Mouse (Mus musculus) hindlimb bud, embryonic 11.5 days (tissue): ENCODE measurements at regions not wholly inside any gene's neighbourhood (a gene's known extent, or its start where the extent isn't known, plus 50 kb on each side); places are given as distances from the start of the nearest gene placed in this dataset.

Experiments
- DNase-seq: peaks from one replicate; pipeline ENCODE4 v3.0.0-alpha.2; 2012; ENCODE audit warnings: low read depth, low spot score; ENCODE audit errors: extremely low spot score

DNA sequence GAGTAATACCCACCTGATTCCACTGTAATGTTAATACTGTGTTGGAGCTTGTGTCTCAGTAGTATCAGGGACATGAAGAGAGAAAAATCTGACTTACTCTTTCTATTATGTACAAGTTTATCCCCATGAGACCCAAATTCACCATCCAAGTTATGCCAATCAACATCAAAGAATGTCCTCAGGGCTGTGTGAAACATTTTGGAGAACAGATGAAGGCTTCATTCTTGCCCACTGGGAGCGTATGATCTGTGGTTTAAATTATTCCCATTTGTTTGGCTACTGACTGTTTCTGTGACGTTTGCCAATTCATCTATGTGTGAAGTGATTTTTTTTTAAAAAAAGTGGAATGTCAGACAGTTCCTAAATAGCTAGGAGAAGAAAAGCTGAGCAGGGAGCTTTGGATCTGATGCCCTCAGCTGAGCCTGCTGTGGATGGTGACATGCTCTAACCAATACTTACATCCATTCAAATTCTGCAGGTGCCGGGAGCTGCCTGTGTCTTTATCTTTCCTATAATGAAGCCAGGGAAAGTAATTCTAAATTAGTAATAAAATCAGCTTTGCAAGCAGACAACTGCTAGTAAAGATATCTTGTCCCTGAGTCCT, 173.3 kb upstream of the Pitrm1 start:
- DNase-seq = no peak

DNA sequence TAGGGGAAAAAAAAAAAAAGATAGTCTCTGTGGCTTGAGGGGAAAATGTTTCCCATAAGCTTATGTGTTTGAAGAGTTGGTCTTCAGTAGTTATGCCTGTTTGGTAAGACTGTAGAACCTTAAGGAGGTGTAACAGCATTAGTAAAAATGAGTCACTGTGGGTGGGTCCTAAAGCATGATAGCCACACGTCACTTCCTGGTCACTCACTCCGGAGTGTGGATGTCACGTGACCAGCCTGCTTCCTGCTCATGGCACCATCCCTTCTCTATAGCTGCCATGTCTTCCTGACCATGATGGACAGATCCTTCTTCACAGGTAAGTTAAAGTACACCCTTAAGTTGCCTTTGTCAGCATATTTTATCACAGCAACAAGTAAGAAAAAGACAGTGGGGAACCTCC, 170.0 kb upstream of the Pitrm1 start:
- DNase-seq = no peak

DNA sequence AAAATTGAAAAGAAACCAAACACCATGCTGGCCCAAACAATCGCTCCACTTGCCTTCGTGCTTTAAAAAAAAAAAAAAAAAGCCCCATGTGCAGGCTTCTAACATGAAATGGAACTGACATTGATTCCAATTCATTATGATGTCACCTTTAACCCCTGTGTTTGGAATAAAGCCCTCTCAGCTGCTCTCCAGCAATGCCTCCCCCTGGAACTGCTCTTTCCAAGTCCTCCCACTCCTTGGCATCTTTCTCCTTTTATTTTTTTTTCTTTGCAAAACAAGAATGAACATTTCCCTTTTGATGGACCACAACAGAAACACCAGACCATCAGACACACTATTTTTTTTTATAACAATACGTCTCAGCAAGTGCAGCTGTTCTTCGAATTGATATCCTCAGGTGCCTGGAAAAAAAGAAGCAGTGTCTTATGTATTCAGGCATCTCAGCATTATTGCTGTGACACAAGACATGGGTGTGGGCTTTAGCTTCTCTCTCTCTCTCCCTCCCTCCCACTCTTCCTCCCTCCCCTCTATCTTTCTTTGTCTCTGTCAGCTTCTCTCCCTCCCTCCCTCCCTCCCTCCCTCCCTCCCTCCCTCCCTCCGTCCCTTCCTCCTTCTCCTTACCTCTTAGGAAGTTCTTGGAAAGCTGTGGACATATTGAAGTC, 152.3 kb upstream of the Pitrm1 start:
- no peak for DNase-seq

DNA sequence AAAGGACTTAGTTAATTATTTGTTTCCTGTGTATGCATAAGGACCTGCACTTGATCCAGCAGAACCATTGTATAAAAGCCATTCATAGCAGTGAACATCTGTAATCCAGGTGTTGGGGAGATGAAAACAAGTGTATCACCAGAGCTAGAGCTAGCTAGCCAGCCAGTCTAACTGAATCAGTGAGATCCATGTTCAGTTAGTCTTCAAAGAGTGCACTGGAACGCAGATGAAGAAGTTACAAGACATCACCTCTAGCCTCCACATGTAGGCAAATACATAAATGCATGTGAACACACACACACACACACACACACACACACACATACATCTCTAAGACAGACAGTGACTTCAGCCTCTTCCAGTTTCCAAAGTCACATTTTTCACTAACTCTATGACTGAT, 150.3 kb upstream of the Pitrm1 start:
- DNase-seq = no peak

DNA sequence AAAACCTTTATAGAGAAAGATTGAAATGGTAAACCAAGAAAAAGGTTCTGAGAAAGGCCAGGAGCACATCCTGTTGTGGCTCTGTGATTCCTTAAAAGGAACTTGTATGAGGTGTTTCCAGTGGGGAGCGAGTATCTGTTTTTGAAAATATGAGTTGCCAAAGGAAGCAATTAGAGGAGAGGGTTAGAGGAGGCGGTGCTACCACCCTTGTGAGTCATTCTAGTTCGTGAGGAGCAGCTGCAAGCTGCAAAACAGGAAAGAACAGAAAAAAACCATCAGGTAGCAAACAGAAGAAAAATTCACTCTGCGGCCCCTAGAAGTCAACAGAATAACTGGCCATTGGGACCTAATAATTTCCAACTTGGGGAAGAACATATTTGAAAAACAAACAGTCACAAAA, 116.1 kb upstream of the Pitrm1 start:
- DNase-seq = no peak

DNA sequence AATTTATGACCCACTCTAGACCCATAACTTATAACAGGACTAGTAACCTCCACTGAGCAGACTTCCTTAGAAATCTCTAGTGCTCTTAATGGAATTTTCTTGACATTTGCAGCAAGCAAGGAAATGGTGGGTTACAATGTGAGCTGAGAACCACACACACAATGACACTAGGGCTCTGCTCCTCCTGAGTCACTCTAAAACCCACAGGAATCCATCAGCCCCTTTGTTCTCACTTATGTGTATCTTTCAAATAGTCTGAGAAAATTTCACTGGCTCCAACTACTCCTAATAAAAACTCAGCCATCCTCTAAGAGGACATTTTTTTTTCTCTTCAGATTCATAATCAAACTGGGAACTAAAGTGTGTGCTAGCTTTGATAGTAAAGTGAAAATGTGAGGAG, 101.0 kb upstream of the Pitrm1 start:
- DNase-seq = no peak

DNA sequence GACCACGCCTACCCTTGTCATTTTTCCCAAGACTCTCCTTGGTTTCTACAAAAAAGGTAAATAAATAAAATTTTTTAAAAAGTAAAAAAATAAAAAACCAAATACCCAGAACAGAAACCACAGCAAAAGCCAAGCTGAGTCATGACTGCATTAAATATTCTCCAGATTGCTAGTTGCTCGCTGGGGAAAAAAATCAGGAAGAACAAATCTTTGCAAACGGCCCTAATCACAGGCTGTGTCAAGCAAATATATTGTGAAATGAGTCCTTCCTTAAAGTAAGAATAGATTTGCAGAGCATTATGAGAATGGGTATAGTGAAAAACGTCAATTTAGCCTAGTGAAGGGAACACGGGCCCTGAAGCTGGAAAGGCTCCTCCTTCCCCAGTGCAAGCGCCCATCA, 86.6 kb upstream of the Pitrm1 start:
- DNase-seq = no peak

DNA sequence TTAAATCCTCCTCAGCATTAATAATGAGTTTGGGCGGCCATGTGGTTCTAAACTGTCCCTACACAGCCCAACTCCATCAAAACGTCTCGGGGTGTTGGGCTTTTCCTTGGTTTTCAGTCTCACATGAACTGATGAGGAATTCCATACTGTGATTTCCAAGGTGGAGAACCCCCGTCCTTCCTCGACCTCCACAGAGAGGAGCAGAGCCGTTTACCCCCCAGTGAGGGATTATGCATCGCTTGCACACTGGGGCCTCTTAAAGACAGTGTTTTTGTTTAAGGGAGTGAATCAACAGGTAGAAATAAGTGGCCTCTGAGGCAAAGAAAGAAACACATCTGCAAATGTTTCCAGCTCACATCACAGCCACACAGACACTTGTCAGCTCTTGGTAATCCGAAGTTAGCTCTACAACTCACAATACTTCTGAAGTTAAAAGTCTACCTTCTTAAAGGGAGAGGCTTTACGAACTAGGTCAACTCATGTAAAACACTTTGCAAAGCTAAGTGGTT, 82.0 kb upstream of the Pitrm1 start:
- no peak for DNase-seq

DNA sequence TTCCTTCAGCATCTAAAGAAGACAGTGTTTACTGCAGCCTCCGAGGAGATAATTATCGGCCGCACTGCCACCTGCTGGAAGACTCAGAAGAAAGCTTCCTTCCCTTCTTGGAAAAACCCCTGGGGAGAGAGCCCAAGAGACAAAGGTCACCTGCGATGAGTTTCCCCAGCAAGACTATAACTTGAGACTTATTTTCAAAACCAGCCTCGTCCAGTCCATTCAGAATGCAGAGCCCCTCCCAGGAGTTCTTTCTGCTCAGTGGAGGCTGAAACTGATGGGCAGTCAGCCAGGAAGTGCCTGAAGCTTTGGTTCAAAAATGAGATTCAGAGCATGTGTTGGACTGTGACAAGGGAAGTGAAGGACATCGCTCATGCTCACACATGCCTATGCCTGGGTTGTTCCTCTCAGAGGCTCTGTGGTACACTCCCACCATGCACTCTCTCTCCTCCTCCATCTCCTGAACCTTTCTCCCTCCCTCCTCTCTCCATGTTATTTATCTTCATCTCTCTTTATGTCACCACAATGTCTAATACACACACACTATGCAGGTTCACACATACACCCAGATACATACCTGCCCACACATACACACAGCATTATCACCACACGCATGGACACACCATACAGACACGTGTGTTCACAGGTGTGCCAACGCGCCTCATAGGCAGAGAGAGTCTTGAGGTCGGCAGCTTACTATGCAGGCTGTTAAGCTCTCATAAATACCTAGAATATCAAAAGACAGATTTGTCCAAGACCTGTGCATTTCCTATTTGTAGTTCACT, 78.3 kb upstream of the Pitrm1 start:
- DNase-seq = no peak

DNA sequence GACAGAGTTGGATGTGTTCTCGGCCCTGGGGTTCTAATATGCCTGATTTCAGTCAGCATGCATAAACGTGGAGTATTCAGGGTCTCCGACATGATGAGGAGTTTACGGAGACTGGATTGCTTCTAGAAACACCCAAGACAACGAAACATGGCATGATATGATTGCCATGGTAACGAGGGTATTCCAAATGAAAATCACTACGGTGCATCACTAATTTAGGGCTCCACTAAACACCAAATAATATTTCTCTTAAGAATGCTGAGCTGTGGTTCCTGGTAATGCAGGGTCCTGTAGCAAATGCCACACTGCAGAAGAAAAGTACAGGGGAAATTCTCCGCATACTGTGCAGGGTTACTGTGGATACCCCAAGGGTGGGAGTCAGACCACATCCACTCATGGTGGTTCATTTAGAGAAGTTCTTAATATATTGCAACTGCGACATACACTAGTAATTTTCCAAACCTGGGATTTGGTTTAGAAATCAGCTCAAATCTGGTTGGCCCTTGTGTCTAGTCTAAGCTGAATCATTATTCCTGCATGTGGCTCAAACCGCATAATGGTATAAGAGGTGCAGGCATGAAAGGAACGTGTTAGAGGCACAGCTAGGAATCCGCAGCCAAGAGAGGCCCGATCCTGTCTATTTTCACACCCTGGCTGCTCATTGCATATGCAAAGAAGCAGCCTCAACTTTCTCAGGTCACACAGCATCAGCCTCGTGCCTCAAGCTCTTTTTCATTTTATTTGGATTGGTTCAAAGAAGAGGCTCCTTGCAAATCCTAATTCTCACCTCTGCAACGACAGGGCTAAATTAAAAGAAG, 77.5 kb upstream of the Pitrm1 start:
- DNase-seq = no peak

DNA sequence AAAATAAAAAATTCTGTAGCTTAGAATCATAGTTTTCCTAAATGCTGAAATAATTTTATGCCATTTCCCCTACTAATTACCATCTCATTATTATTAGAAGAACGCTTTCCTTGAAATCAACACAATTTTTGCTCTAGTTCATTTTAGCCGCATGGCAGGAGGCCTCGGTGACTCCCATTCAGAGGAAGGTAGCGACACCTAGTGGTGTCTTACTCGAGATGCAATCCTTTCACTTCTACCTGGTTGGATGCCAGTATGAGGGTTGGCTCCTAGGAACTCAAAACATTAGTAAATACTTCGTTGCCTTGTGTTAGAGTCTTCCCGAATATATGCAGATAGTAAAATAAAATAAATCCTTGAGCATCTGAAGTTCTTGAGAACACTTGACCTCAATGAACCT, 76.3 kb upstream of the Pitrm1 start:
- DNase-seq = peak; percentile 63

DNA sequence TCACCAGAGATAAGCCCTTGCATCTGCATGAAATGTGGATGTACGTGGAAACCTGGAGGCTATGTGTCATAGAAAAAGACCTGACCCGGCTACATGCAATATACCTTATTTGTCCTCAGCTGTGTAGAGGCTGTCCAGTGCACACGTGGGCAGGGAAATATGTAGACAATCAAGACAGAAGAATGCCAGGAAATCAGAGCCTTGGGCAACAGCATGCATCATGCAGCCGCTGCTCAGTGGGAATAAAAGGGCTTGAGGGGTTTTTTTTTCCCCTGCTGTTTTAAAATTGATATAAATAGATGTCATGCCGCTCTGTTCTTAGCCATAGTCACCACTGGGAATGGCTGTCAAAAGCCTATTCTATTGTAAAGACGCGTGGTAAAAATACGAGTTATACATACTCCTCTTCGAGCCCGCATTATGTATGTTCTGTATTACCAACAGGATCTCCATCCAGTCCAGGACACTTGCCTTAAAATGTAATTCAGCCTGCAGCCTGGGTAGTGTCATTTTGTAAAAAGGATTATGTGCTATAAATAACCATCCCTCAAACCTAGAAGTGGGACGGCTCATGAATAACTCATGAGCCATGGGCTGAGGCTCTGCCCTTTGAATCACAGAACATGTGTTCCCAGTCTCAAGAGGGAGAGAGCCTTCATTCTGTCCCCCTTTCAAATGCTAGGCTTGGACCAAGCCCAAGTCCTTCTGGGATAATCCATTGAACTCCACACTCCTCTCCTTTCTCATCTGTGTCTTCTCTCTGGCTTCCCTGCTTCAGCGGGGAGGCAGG, 74.4 kb upstream of the Pitrm1 start:
- DNase-seq = no peak

DNA sequence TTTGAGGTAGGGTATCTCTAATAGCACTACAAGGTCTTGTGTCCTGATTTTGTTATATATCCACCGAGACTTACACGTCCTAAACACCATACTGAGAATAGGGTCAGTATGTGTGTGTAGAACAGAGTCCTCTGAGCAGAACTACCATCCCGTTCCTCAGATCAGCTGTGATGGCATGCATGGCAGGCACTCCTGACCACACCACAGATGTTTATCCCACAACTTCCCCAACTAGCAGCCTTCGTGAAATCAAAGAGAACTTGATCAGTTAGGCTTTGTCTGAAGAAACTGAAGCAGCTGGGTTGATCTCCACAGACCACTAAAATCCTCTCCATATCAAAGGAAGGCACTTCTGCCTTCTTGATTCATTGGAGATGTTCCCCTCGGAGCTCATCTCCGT, 68.3 kb upstream of the Pitrm1 start:
- no peak for DNase-seq

DNA sequence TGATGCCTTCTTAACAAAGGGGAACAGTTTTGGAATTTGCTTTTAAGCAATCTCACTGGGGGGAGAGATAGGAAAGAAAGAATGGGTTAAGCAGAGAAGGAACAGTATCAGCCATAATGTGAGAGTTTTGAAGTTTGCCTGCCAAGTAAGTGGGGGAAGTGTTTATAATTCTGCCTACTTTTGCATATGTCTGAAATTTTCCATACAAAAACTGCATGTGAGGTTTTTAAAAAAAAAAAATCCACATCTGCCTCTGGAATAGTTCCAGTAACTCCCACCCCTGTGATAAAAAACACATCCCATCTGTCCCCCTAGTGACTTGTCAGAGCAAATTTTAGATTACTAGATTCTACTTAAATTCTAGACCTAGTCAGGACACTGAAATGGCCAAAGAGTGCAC, 63.5 kb upstream of the Pitrm1 start:
- no peak for DNase-seq

DNA sequence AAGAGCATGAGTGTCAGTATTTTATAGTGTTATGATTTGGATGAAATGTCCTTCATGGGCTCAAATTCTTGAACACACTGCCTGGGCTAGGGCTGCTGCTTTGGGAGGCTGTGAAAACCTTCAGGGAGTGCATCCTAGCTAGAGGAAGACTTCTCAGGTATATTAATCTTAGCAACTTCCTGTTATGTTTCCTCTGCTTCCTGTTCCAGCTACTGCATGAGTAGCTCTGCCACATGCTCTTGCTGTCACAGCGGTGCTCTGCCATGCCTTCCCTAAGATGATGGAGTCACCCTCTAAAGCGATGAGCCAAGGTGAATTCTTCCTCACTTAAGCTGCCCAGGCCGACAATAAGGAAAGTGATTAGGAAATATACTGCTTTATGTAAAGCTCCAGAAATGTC, 60.1 kb upstream of the Pitrm1 start:
- DNase-seq = no peak

DNA sequence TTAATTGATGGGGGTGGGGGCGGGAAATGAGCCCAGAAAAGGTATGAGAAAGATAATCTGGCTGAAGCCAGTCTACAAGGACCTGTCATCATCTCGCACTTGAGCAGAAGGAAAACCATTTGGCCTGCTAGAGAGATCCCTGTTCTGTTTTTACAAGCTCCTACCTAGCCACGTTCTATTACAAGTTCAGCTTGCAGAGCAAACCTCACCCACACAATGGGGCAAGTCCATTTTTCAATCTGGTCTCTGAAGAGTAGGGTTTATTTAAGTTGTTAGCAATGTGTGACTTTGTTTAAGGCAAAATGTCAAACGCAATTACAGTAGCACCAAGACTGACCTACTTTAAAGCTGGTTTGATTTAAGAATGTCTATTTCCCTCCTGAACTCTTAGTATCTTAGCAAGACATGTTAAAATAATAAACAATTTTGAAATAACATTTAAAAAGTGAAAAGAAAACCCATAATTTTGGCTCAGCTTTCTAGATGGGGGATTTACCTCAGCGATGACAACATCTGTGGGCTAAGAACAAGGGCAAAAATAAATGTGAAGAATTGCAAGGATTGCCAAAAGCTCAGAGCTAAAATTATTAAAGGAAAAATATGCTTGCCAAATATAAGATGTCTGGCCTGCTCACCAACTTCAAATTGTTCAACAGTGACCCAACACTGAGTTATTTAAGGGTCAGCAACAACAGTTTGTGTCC, 54.9 kb upstream of the Pitrm1 start:
- DNase-seq = no peak
